Mouse (Mus musculus) heart, embryonic 12.5 days (tissue): Measurements from ENCODE around the gene Hoxa7. TPM values are rescaled to one million over a fixed set of nuclear protein-coding genes. Genes with fewer than 3 reads are reported as not detected.

Experiments
- ATAC-seq: fragments of 200-750 bp; cut with Nextera tagmentation; 2 replicates; pipeline ENCODE4 v1.8.0; 2017; ENCODE audit warnings: moderate TSS enrichment, moderate library complexity; ENCODE audit not compliant: insufficient number of reproducible peaks, low FRiP score
- H3K27ac ChIP-seq: fragments of 300-500 bp; sonication (generic); 2 replicates; pipeline ENCODE4 v1.5.1; 2016; ENCODE audit warnings: mild to moderate bottlenecking, moderate library complexity; ENCODE audit not compliant: poor library complexity, severe bottlenecking
- H3K27me3 ChIP-seq: fragments of 300-500 bp; sonication (generic); replicated peaks from 2 replicates; pipeline ENCODE4 v1.6.1; 2016; ENCODE audit warnings: mild to moderate bottlenecking, moderate library complexity
- H3K36me3 ChIP-seq: fragments of 300-500 bp; sonication (generic); 2 replicates; pipeline ENCODE4 v1.6.1; 2016; ENCODE audit warnings: mild to moderate bottlenecking, moderate library complexity
- H3K4me1 ChIP-seq: fragments of 300-500 bp; sonication (generic); replicated peaks from 2 replicates; pipeline ENCODE4 v1.6.1; 2016; ENCODE audit warnings: mild to moderate bottlenecking
- H3K4me2 ChIP-seq: fragments of 300-500 bp; sonication (generic); 2 replicates; pipeline ENCODE4 v1.6.1; 2016; ENCODE audit warnings: mild to moderate bottlenecking, moderate library complexity
- H3K4me3 ChIP-seq: fragments of 300-500 bp; sonication (generic); 2 replicates; pipeline ENCODE4 v1.5.1; 2016; ENCODE audit warnings: mild to moderate bottlenecking
- H3K9ac ChIP-seq: fragments of 300-500 bp; sonication (generic); 2 replicates; pipeline ENCODE4 v1.6.1; 2016; ENCODE audit warnings: mild to moderate bottlenecking, moderate library complexity
- H3K9me3 ChIP-seq: fragments of 300-500 bp; sonication (generic); replicated peaks from 2 replicates; pipeline ENCODE4 v1.6.1; 2016; ENCODE audit warnings: mild to moderate bottlenecking, moderate library complexity
- WGBS: fragments of 180-500 bp; shearing (Covaris S2); methylation state at CpG from one replicate; pipeline ENCODE4 v1.1.7; 2016; 5-methylcytosine and 5-hydroxymethylcytosine counted together
- polyA plus RNA-seq: library from polyadenylated mRNA; unstranded; fragments of >200 nt; fragmentation: Nextera tagmentation; extraction: Ambion mirVana; gene quantifications from 2 replicates; pipeline ENCODE4 v1.2.1, GENCODE M21; 2016

Gene Hoxa7
- polyA plus RNA-seq, 1 experiment from 2014 or later, result not detected

DNA sequence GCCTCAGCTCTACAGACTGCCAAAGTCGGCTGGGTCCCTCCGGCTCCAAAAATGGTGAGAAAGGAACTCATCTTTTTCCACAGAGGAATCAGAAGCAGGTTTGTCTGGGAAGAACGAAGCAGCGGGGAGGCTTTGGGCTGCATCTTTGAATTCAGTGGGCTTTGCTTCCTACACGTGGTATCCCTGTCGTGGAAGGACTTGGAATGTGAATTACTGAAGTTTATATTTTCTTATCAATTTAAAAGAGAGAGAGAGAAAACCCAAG, 41.6 kb upstream of the Hoxa7 start:
- no peak overlapping the region for H3K27ac ChIP-seq
- H3K4me1 ChIP-seq, result peaks cover 13% of the 10 kb centered on the region; the same call in 1 of the 2 replicates
- no peaks in the 10 kb centered on the region for H3K36me3 ChIP-seq
- peaks cover 94% of the 10 kb centered on the region for H3K27me3 ChIP-seq
- no peak overlapping the region for H3K9ac ChIP-seq
- no peak overlapping the region for H3K4me2 ChIP-seq
- H3K4me3 ChIP-seq, result no peak overlapping the region
- H3K9me3 ChIP-seq, result no peaks in the 10 kb centered on the region
- 3% methylated on average over 6 of the region's 6 CpGs for WGBS
- ATAC-seq, result no peak

DNA sequence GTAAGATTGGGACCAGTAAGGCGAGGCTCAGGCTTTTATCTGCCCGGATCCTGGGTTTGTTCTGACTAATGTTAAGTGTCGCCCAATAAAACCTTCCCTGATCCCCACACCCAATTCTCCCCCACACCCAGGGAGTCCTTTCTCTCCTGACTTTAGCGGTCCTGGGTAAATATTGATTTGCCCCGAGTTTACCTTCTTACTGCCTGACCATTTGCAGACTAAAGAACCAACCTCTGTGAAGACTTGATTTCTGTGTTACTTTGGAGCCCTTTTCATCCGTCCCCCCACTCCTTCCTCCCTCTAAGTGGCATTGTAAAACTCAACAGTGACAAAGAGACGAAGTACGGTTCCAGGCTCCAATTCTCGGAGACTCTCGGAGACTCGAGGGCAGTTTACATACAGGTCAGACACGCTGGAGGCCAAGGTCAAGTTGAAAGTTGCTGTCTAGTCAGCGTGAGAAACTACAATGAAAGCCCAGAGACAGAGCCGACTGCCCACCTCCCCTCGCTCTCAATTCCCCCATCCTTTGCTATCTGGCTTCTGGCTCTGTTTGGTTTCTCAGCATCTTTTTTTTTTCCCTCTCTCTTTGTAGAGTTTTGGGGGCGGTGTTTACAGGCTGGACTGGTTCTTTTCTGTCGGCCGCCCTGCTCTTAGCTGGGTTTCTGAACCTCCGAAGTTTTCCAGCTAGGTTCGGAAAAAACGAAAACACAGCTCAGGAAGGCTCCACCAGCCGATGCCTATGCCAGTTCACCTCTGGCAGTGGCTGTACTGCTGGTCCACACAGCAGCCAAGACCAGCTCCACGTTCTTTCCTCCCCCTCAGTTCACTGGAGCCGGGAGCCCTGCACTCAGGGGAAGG, 41.0 kb upstream of the Hoxa7 start:
- 2% methylated on average over 24 of the region's 24 CpGs for WGBS
- no peak overlapping the region for H3K4me2 ChIP-seq
- no peak overlapping the region for H3K27ac ChIP-seq
- no peak overlapping the region for H3K4me3 ChIP-seq
- ATAC-seq, result no peak
- peaks cover 13% of the 10 kb centered on the region; the same call in 1 of the 2 replicates for H3K4me1 ChIP-seq
- no peaks in the 10 kb centered on the region for H3K36me3 ChIP-seq
- H3K27me3 ChIP-seq, result peaks cover 91% of the 10 kb centered on the region
- no peak overlapping the region for H3K9ac ChIP-seq
- H3K9me3 ChIP-seq, result no peaks in the 10 kb centered on the region

- H3K9me3 ChIP-seq, result no peaks in the 10 kb centered on the region
- H3K27me3 ChIP-seq, result peaks cover 90% of the 10 kb centered on the region
- H3K27ac ChIP-seq, result no peak overlapping the region
- H3K9ac ChIP-seq, result no peak overlapping the region
- peaks cover 13% of the 10 kb centered on the region; the same call in 1 of the 2 replicates for H3K4me1 ChIP-seq
- ATAC-seq, result no peak
- no peak overlapping the region for H3K4me2 ChIP-seq
- no peak overlapping the region for H3K4me3 ChIP-seq
- 7% methylated on average over 9 of the region's 9 CpGs for WGBS
- H3K36me3 ChIP-seq, result no peaks in the 10 kb centered on the region
Observed at GRCm38 (mm10) chr6:52261751-52262462, 40.3 kb upstream of the Hoxa7 start.

DNA sequence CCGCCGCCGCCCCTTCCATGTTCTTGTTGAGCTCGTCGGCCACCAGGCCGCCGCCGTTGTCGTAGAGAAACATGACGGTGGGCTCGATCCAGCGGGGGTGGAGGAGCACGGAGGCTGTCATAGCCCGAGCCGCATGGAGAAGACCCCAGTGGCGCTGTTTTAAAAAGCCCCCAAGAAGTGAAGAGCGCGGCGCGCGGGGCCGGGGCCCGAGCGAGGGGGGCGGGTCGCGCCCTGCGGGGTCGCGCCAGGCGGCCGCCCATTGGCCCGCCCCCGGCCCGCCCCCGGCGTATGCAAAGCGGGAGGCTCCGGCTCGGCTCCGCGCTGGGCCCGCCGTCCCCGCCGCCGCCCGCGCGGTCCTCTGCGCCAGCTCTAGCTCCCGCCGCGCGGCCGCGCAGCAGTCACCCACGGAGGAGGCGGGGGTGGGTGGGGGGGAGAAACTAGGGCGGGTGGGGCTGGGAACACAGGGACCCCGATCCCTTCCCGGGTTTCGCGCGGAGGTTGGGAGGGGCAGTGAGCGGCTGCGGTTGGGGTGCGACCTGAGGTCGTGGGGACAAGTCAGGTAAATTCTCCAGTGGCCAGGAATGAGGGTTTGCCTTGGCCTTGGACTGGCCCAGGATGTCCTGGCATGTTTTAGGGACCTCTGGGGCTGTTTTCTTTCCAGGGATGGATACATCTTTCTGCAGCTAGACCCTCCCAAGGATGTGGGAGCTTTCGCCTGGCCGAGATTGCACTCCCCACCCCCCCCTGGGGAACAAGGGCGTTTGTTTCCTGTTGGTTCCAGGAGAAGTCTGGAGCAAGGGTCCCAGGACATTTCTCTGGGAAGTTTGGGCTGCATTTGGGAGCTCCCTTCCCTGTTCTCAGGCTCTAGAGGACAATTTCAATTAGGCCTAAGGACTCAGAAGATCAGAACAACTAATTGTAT, 39.3 kb upstream of the Hoxa7 start, which contains the start of gene Hoxa13:
Gene Hoxa13, minus strand, starts transcription at position 227 of the 922 bp plus-strand sequence.
- peaks cover 13% of the 10 kb centered on the region; the same call in 1 of the 2 replicates for H3K4me1 ChIP-seq
- ATAC-seq, result peak; percentile 75
- no peaks in the 10 kb centered on the region for H3K9me3 ChIP-seq
- H3K36me3 ChIP-seq, result no peaks in the 10 kb centered on the region
- H3K27me3 ChIP-seq, result peaks cover 86% of the 10 kb centered on the region
- peak within 1 kb of the TSS; percentile 57 for H3K4me3 ChIP-seq
- 3% methylated on average over 50 of the region's 72 CpGs for WGBS
- peak within 1 kb of the TSS; percentile 85 for H3K4me2 ChIP-seq
- H3K27ac ChIP-seq, result no peak within 1 kb of the TSS
- no peak within 1 kb of the TSS for H3K9ac ChIP-seq

DNA sequence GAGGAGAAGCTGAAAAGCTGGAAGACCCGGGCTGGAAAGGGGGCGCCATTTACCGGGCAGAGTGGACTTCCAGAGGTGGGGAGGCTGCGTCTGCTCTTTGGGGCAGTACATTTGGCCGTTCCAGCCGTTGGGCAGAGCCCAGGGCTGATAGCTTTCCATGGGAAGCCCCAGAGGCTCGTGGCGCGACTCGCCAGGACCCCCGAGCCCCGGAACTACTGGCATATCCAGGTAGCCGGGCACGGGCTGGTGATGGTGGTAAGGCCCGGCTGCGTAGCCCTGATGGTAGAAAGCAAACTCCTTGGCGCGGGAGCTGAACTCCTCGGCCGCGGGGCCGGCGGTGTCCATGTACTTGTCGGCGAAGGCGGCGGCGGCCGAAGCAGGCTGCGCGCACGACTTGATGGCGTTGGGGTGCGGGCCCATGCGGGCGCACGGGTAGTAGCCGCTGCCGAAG, 38.2 kb upstream of the Hoxa7 start:
- Histone ChIP-seq H3K27me3 (peaks cover 83% of the 10 kb centered on the region), H3K9ac (no peak overlapping the region)
- ATAC-seq, result no peak

GRCm38 (mm10) chr6:52259081-52259790, 37.6 kb upstream of the Hoxa7 start:
- no peak for ATAC-seq
- peaks cover 13% of the 10 kb centered on the region; the same call in 1 of the 2 replicates for H3K4me1 ChIP-seq
- WGBS, result under 1% methylated on average over 23 of the region's 25 CpGs
- peaks cover 78% of the 10 kb centered on the region for H3K27me3 ChIP-seq
- H3K9ac ChIP-seq, result no peak overlapping the region
- H3K36me3 ChIP-seq, result no peaks in the 10 kb centered on the region
- no peaks in the 10 kb centered on the region for H3K9me3 ChIP-seq
- no peak overlapping the region for H3K27ac ChIP-seq
- H3K4me3 ChIP-seq, result peak overlapping the region; percentile 57; the same call in 1 of the 2 replicates
- peak overlapping the region; percentile 85 for H3K4me2 ChIP-seq

More for the DNA sequence above, 38.2 kb upstream of the Hoxa7 start:
- Histone ChIP-seq H3K4me2 (peak overlapping the region; percentile 85), H3K36me3 (no peaks in the 10 kb centered on the region), H3K9me3 (no peaks in the 10 kb centered on the region), H3K4me3 (peak overlapping the region; percentile 57), H3K4me1 (peaks cover 13% of the 10 kb centered on the region; the same call in 1 of the 2 replicates), H3K27ac (no peak overlapping the region)
- WGBS, result under 1% methylated on average over 39 of the region's 39 CpGs

DNA sequence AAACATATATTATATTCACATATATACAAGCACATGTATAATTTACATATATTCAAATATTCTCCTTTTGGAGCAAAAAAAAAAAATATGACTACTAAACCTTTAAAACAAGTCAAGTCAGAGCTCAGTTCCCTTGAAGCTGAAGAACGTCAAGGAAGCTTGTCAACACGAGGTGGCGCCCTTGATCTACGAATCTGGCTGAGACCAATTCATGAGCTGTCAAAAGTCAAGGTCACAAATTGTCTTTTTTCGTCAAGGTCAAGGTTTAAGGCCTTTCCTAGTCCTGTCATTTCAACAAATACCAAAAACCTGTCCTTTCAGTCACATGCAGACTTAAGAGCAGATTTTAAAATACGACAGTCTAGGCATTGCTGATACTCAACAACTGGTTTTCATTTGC, 35.3 kb upstream of the Hoxa7 start:
- Histone ChIP-seq H3K27me3 (peaks cover 77% of the 10 kb centered on the region), H3K4me2 (no peak overlapping the region), H3K4me1 (peaks cover 17% of the 10 kb centered on the region; the same call in 1 of the 2 replicates), H3K9ac (no peak overlapping the region), H3K4me3 (no peak overlapping the region), H3K9me3 (no peaks in the 10 kb centered on the region), H3K27ac (no peak overlapping the region), H3K36me3 (no peaks in the 10 kb centered on the region)
- WGBS, result under 1% methylated on average over 6 of the region's 6 CpGs
- no peak for ATAC-seq

DNA sequence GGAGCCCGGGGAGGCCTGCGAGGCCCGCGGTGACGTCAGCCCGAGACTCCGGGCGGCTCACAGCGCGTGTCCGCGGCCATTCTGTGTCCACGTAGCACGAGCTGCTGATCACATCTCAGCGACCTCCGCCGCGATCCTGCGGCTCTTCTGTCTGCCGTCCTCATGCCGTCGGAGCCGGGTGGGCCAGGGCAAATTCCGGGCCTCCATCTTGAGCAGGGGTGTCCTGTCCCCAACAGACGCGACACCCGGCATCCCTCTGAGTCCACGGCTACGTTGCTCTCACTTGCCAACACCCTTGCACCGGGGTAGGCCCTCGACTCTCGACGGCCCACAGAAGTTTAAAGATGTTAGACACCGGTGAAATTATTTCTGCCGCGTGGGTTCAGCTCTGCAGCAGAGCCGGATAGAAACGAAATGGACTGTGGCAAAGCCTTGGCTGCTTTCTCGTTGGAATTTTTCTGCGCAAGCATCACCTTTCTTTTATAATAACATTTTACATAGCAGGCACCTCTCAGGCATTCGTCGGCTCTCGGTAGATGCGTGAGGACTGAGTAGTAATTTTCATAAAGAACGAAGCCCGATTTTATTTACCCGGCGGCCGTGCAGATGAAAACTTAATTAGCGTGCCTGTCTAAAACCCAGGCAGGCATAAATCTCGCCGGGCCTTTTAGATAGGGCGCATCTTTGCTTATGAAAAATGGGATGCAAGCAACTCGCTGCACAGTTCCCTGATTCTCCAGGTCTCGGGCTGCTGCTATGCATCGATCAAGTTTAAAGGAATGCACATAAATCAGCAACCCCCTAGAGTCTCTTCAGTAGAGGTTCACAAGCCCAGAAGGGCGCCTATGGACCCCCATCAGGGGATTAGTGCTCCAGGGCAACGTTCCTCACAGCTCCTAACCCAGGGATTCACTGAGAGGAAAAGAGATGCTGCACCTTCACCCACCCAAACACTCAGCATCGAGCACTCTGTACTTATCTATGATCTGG, 32.2 kb upstream of the Hoxa7 start:
- Histone ChIP-seq H3K9ac (no peak overlapping the region), H3K27ac (no peak overlapping the region), H3K9me3 (no peaks in the 10 kb centered on the region), H3K4me3 (0 out of 2 replicates have a peak overlapping the region, but pooled peaks have one; percentile 1), H3K4me2 (peak overlapping the region; percentile 14; the same call in 1 of the 2 replicates), H3K4me1 (peaks cover 4% of the 10 kb centered on the region; the same call in 1 of the 2 replicates), H3K27me3 (peaks cover 78% of the 10 kb centered on the region), H3K36me3 (no peaks in the 10 kb centered on the region)
- WGBS, result under 1% methylated on average over 59 of the region's 59 CpGs
- ATAC-seq, result no peak

- Histone ChIP-seq H3K27me3 (peaks cover 79% of the 10 kb centered on the region), H3K9ac (no peak overlapping the region), H3K4me1 (peaks cover 4% of the 10 kb centered on the region; the same call in 1 of the 2 replicates), H3K36me3 (no peaks in the 10 kb centered on the region), H3K27ac (no peak overlapping the region), H3K4me2 (no peak overlapping the region), H3K4me3 (0 out of 2 replicates have a peak overlapping the region, but pooled peaks have one; percentile 1), H3K9me3 (no peaks in the 10 kb centered on the region)
- ATAC-seq, result no peak
- under 1% methylated on average over 35 of the region's 35 CpGs for WGBS
Observed at GRCm38 (mm10) chr6:52252775-52253376, 31.2 kb upstream of the Hoxa7 start.
